Mouse (Mus musculus) neural tube, embryonic 15.5 days (tissue): ENCODE measurements around the gene Dcdc2a. TPM values are rescaled to one million over a fixed set of nuclear protein-coding genes. Genes with fewer than 3 reads are reported as not detected.

ENCODE experiments used
- ATAC-seq: fragments of 200-750 bp; cut with Nextera tagmentation; 2 replicates; pipeline ENCODE4 v1.8.0; 2017; ENCODE audit warnings: mild to moderate bottlenecking, moderate TSS enrichment, moderate library complexity; ENCODE audit not compliant: low FRiP score
- H3K27ac ChIP-seq: fragments of 300-500 bp; sonication (generic); replicated peaks from 2 replicates; pipeline ENCODE4 v1.5.1; 2015; ENCODE audit warnings: mild to moderate bottlenecking, inconsistent platforms
- H3K27me3 ChIP-seq: fragments of 300-500 bp; sonication (generic); replicated peaks from 2 replicates; pipeline ENCODE4 v1.6.1; 2015; ENCODE audit warnings: inconsistent platforms
- H3K36me3 ChIP-seq: fragments of 300-500 bp; sonication (generic); 2 replicates; pipeline ENCODE4 v1.6.1; 2015; ENCODE audit warnings: inconsistent platforms
- H3K4me1 ChIP-seq: fragments of 300-500 bp; sonication (generic); 2 replicates; pipeline ENCODE4 v1.6.1; 2015; ENCODE audit warnings: inconsistent platforms
- H3K4me2 ChIP-seq: fragments of 300-500 bp; sonication (generic); 2 replicates; pipeline ENCODE4 v1.6.1; 2015; ENCODE audit warnings: inconsistent platforms, mild to moderate bottlenecking, moderate library complexity
- H3K4me3 ChIP-seq: fragments of 300-500 bp; sonication (generic); replicated peaks from 2 replicates; pipeline ENCODE4 v1.5.1; 2015; ENCODE audit warnings: mild to moderate bottlenecking, inconsistent platforms
- H3K9ac ChIP-seq: fragments of 300-500 bp; sonication (generic); replicated peaks from 2 replicates; pipeline ENCODE4 v1.6.1; 2015; ENCODE audit warnings: mild to moderate bottlenecking, inconsistent platforms
- H3K9me3 ChIP-seq: fragments of 300-500 bp; sonication (generic); replicated peaks from 2 replicates; pipeline ENCODE4 v1.6.1; 2016; ENCODE audit warnings: inconsistent platforms
- WGBS: fragments of 180-500 bp; shearing (Covaris S2); methylation state at CpG from one replicate; pipeline ENCODE4 v1.1.7; 2015; ENCODE audit warnings: mixed read lengths; 5-methylcytosine and 5-hydroxymethylcytosine counted together
- polyA plus RNA-seq: library from polyadenylated mRNA; unstranded; fragments of >200 nt; fragmentation: Nextera tagmentation; extraction: Ambion mirVana; gene quantifications from 2 replicates; pipeline ENCODE4 v1.2.1, GENCODE M21; 2015

Dcdc2a gene
- polyA plus RNA-seq, result 1.3 and 2.3 TPM in 2 replicates

DNA sequence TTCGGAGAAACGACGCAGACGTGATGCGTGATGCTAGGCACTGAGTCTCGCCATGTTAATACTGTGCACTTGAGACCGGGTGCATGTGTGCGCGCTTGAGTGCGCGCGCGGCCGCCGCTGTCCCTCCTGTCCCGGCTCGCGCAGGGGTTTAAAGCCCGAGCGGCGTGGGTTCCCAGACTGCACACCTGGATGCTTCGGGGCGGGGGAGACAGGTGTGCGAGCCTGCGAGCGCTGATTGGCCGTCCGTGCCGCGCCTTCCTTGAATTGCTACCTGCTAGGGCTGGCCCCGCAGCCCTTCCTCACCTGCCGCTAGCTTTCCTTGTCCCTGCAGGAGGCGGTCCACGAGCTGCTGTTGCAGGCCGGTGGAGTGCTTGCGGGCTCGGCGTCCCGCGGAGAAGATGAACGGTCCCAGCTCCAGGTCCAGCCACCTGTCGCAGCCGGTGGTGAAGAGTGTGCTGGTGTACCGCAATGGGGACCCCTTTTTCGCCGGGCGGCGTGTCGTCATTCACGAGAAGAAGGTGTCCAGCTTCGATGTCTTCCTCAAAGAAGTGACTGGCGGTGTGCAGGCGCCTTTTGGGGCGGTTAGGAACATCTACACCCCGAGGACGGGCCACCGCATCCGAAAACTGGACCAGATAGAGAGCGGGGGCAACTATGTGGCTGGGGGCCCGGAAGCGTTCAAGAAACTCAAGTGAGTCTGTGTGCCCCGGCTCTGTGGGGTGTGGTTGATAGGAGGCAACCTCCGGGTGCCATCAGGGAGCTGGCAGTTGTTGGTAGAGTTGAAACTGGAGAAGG lies at the start of gene Dcdc2a:
Dcdc2a (plus strand) TSS at position 132 of the 795 bp plus-strand sequence.
- peak; percentile 79 for ATAC-seq
- peak within 1 kb of the TSS; percentile 48 for H3K9ac ChIP-seq

DNA sequence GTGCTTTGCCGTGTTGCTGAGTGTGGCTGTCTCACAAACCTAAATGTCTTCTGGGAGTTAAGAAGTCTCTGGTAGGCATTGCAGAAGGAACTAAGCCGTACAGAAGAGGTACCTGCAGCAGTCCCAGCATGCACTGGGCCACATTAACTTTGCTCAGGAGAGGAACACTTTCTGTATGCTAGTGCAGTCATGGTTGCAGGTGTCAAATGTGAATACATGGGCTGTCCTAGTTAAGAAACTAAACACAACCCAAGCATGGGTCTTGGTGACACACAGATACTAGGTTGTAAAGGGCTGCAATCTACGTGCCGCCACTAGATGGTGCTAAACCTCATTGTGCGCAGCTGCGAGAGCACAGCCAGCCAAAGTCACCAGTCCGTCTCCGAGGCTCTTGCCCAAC lies 48.7 kb upstream of the Dcdc2a start:
- H3K4me3 ChIP-seq, result no peak overlapping the region
- peak; percentile 61; the same call in 1 of the 2 replicates for ATAC-seq
- WGBS, result 89% methylated on average over 6 of the region's 8 CpGs
- H3K4me1 ChIP-seq, result no peaks in the 10 kb centered on the region
- no peaks in the 10 kb centered on the region for H3K9me3 ChIP-seq
- H3K27ac ChIP-seq, result no peak overlapping the region
- H3K9ac ChIP-seq, result no peak overlapping the region
- H3K4me2 ChIP-seq, result no peak overlapping the region
- peaks cover 32% of the 10 kb centered on the region for H3K36me3 ChIP-seq
- no peaks in the 10 kb centered on the region for H3K27me3 ChIP-seq

More for the DNA sequence above, at the start of gene Dcdc2a:
- no peaks in the 10 kb centered on the region for H3K9me3 ChIP-seq
- H3K27me3 ChIP-seq, result peaks cover 15% of the 10 kb centered on the region
- H3K27ac ChIP-seq, result no peak within 1 kb of the TSS
- H3K4me3 ChIP-seq, result peak within 1 kb of the TSS; percentile 57
- H3K36me3 ChIP-seq, result no peaks in the 10 kb centered on the region
- WGBS, result 2% methylated on average over 63 of the region's 63 CpGs
- peaks cover 17% of the 10 kb centered on the region for H3K4me1 ChIP-seq
- peak within 1 kb of the TSS; percentile 98 for H3K4me2 ChIP-seq

DNA sequence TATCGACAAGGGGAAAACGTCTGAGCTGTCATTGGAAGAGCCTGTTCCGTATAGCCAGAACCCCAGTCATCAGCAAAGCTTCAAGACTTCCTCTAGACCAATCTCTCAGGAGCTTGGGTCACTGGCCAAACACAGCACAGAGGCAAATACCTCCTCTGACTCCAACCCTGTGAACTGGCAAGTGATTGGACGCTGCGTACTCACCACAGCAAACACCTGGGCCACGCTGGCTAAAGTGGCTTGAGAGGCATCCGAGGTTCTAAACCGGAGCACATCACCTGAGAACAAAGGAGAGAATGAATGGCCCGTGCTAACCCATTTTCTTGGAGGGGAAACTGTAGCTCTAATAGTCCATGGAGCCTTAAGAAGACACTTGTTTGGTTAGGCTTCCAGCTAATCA lies 37.5 kb upstream of the Dcdc2a start:
- WGBS, result 90% methylated on average over 9 of the region's 9 CpGs
- Histone ChIP-seq H3K36me3 (0 out of 2 replicates have a peak, but pooled peaks cover 3% of the 10 kb centered on the region), H3K27me3 (no peaks in the 10 kb centered on the region), H3K4me2 (peak overlapping the region; percentile 74), H3K9me3 (no peaks in the 10 kb centered on the region), H3K4me3 (no peak overlapping the region), H3K4me1 (peaks cover 26% of the 10 kb centered on the region), H3K9ac (no peak overlapping the region), H3K27ac (no peak overlapping the region)
- ATAC-seq, result no peak

DNA sequence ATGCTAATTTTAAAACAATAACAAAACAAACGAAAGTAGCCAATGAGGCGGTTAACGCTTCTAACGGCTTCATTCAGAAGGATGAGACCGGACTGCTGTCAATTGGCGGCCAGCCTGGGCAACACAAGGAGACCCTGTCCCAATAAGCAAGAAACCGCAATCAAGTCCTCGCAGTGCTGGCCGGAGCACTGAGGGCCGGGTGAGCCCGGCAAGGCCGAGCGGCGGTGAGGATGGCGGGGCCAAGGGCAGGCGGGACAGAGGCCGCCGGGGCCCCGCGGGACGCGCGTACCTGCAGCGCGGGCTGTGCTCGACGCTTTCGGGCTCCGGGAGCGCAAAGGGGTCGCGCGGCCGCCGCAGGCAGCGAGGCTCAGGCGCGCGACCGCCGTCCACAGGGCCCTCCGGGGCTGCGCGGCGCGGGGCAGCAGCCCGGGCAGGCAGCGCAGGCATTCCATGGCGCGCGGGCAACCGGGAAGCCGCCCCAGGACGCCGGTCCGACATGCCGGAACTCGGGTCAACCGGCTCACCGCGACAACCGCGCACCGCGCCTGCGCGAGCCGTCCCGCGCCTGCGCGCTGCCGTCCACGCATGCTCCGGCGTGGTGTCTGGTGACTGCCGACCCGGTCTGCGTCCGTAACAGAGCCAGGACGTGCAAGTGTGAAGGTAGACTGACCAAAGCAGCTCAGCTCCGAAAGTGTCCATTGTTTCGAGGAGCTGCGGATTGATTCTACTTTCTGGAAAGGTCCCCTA lies 35.8 kb upstream of the Dcdc2a start, which contains the start of gene Mrs2:
Mrs2 (minus strand) TSS at position 587 of the 747 bp plus-strand sequence.
- Histone ChIP-seq H3K27me3 (no peaks in the 10 kb centered on the region), H3K4me1 (peaks cover 26% of the 10 kb centered on the region), H3K27ac (peak within 1 kb of the TSS; percentile 81), H3K36me3 (0 out of 2 replicates have a peak, but pooled peaks cover 3% of the 10 kb centered on the region), H3K4me3 (peak within 1 kb of the TSS; percentile 91), H3K9ac (peak within 1 kb of the TSS; percentile 92), H3K4me2 (peak within 1 kb of the TSS; percentile 74), H3K9me3 (no peaks in the 10 kb centered on the region)
- WGBS, result under 1% methylated on average over 84 of the region's 84 CpGs
- ATAC-seq, result peak; percentile 96

DNA sequence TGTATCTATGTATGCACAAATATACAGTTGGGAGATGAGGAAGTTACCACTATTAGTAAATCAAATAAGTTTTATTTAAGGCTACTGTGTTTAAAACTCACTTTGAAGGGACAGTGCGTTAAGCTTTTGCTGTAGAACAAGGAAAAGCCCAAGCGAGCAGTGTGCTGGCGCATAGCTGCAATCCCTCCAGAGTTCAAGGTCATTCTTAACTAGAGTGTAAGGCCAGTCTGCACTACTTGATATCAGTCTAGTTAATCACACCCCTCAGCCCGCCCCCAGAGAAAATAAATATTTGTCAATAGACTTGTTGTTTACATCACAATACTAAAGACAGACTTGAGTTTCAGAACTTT lies 35.3 kb upstream of the Dcdc2a start:
- Histone ChIP-seq H3K36me3 (0 out of 2 replicates have a peak, but pooled peaks cover 3% of the 10 kb centered on the region), H3K9ac (peak overlapping the region; percentile 92), H3K4me1 (peaks cover 26% of the 10 kb centered on the region), H3K4me3 (peak overlapping the region; percentile 91), H3K27me3 (no peaks in the 10 kb centered on the region), H3K4me2 (peak overlapping the region; percentile 74), H3K27ac (peak overlapping the region; percentile 81), H3K9me3 (no peaks in the 10 kb centered on the region)
- WGBS, result 50% methylated on average over 4 of the region's 4 CpGs
- peak; percentile 27; the same call in 1 of the 2 replicates for ATAC-seq

DNA sequence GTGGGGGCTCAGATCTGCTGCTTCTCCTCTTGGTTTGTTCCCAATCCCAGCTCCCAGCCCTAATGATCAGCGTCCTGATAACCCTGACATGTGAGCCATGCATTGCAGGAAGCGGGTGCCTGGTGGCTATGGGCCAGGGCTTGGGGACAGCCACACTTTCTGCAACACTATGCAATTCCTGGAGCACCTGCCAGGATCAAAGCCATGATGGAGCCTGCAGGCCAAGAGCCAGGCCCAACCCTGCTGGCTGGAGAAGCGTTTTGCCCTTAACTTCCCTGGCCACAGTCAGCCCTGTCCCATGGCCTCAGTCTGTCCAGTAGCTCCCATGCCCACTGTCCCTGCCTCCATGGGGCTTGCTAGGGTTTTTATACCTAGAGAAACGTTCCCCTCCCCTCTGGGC lies 33.4 kb upstream of the Dcdc2a start:
- no peak overlapping the region for H3K4me2 ChIP-seq
- H3K4me1 ChIP-seq, result peaks cover 26% of the 10 kb centered on the region
- H3K36me3 ChIP-seq, result 0 out of 2 replicates have a peak, but pooled peaks cover under 1% of the 10 kb centered on the region
- no peak overlapping the region for H3K4me3 ChIP-seq
- H3K27me3 ChIP-seq, result no peaks in the 10 kb centered on the region
- H3K27ac ChIP-seq, result no peak overlapping the region
- ATAC-seq, result no peak
- WGBS, result 72% methylated on average over 4 of the region's 4 CpGs
- H3K9me3 ChIP-seq, result no peaks in the 10 kb centered on the region
- no peak overlapping the region for H3K9ac ChIP-seq

DNA sequence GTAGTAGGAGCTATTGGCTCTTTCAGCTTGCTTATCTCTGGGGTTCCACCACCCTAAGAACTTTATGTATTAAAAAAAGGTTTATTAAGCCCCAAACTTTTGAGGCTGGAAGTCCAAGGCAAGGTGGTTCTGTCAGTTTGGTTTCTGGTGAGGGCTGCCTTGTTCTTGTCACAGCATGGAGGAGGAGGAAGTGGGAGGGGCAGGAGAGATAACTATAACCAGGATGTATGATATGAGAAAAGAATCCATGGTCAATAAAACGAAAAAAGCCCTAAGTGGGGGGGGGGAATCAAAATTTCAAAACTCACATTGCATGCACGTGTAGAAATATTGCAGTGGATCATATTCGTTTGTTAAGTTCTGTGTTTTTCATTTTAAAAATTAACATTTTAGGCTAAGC lies 32.7 kb upstream of the Dcdc2a start:
- Histone ChIP-seq H3K4me1 (peaks cover 20% of the 10 kb centered on the region), H3K27me3 (no peaks in the 10 kb centered on the region), H3K36me3 (no peaks in the 10 kb centered on the region), H3K4me3 (no peak overlapping the region), H3K9ac (no peak overlapping the region), H3K27ac (no peak overlapping the region), H3K4me2 (no peak overlapping the region), H3K9me3 (no peaks in the 10 kb centered on the region)
- no peak for ATAC-seq
- 90% methylated on average over 3 of the region's 3 CpGs for WGBS

DNA sequence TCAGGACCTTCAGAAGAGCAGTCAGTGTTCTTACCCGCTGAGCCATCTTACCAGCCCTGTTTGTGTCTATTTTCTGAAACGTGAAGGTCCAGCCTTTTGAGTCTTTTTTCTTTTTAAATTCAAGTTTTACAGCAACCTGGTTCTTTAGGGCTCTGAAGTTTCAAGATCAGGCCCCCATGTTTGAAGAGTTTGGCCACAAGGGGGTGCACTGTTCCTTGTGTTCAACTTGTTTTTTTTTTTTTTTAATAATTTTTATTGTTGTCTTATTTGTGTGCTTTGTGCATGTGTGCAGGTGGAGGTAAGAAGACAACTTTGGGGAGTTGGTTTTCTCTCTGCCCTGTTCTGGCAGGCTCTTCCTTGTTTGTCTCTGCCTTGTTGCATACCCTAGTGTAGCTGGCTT lies 31.1 kb upstream of the Dcdc2a start:
- H3K9ac ChIP-seq, result no peak overlapping the region
- no peak overlapping the region for H3K27ac ChIP-seq
- H3K4me1 ChIP-seq, result peaks cover 6% of the 10 kb centered on the region; the same call in 1 of the 2 replicates
- H3K4me2 ChIP-seq, result no peak overlapping the region
- WGBS, result 34% methylated on average over 2 of the region's 2 CpGs
- H3K36me3 ChIP-seq, result no peaks in the 10 kb centered on the region
- no peak for ATAC-seq
- H3K4me3 ChIP-seq, result no peak overlapping the region
- H3K27me3 ChIP-seq, result no peaks in the 10 kb centered on the region
- no peaks in the 10 kb centered on the region for H3K9me3 ChIP-seq

GRCm38 (mm10) chr13:25026409-25027113 lies 29.2 kb upstream of the Dcdc2a start:
- Histone ChIP-seq H3K27me3 (no peaks in the 10 kb centered on the region), H3K9me3 (no peaks in the 10 kb centered on the region), H3K27ac (no peak overlapping the region), H3K4me1 (no peaks in the 10 kb centered on the region), H3K4me3 (no peak overlapping the region), H3K36me3 (no peaks in the 10 kb centered on the region), H3K9ac (no peak overlapping the region), H3K4me2 (no peak overlapping the region)
- WGBS, result 76% methylated on average over 6 of the region's 6 CpGs
- ATAC-seq, result no peak

- H3K4me3 ChIP-seq, result no peak overlapping the region
- no peaks in the 10 kb centered on the region for H3K4me1 ChIP-seq
- no peak overlapping the region for H3K27ac ChIP-seq
- no peak overlapping the region for H3K9ac ChIP-seq
- WGBS, result 68% methylated on average over 3 of the region's 3 CpGs
- ATAC-seq, result no peak
- H3K4me2 ChIP-seq, result no peak overlapping the region
- H3K27me3 ChIP-seq, result no peaks in the 10 kb centered on the region
- H3K9me3 ChIP-seq, result no peaks in the 10 kb centered on the region
- H3K36me3 ChIP-seq, result no peaks in the 10 kb centered on the region
These were observed 28.7 kb upstream of the Dcdc2a start for GRCm38 (mm10) chr13:25027114-25027425.

DNA sequence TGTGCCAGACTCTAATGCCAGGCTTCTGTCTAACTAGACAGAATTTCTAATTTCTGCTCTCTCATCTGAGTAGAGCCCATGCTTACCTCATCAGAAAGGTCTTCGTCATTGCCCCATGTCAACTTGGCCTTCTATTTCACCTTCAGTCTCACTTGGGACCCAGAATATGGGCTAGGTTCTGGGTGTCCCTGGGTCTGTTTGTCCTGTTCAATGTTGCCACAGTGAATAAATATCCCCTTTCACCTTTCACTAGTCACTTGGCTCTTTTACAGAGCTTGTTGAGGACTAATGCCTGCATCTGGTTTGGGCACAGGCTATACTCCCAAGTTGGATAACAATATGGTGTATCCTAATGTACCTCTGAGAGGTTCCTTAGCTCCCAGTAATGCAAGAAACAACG lies 16.3 kb upstream of the Dcdc2a start:
- Histone ChIP-seq H3K27ac (no peak overlapping the region), H3K9me3 (no peaks in the 10 kb centered on the region), H3K36me3 (no peaks in the 10 kb centered on the region), H3K4me1 (no peaks in the 10 kb centered on the region), H3K27me3 (no peaks in the 10 kb centered on the region), H3K4me3 (no peak overlapping the region), H3K4me2 (no peak overlapping the region), H3K9ac (no peak overlapping the region)
- ATAC-seq, result no peak
- 79% methylated on average over 2 of the region's 2 CpGs for WGBS
